Mouse (Mus musculus): ENCODE measurements at regions not wholly inside any gene's neighbourhood (a gene's known extent, or its start where the extent isn't known, plus 50 kb on each side); places are given as distances from the start of the nearest gene placed in this dataset.

DNA sequence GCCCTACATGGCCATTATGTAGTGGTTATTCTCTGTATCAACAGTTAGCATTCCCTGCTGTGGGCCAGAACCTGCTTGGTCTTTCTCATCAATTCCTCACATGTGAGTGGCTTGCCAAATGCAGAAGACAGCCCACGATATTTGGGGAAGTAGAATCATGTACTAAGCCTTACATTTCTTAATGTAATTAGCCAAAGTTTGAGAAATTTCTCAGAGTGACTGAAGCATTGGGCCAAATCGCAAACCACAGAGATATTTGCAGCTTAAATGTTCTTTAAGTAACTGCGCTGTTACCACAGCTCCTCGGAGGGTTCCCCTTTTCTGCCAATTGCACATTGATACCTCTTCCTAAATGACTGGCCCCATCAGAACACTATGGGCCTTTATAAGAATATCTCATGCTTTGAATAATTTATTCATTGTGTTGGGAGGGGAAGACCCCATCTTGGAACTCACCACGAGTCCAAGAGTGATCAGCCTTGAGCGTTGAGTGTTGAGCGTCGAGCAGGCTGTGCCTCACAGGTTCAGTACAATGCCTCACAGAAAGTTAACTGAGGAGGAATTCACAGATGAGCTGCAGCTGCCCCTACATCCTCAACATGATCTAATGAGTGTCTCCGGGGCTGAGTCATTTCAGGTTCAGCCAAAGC is 251.7 kb downstream of the Hlx start:
- Histone ChIP-seq H3K27me3 (ENCODE audit: control insufficient read depth, insufficient read depth, low read length) (no peaks in the 10 kb centered on the region), H3K36me3 (ENCODE audit: control insufficient read depth, insufficient read depth, low read length) (no peaks in the 10 kb centered on the region), H3K9ac (ENCODE audit: low read length) (no peak overlapping the region), H3K27ac (ENCODE audit: low read depth, low read length) (no peak overlapping the region), H3K4me2 (no peak overlapping the region), H3K9me3 (ENCODE audit: control insufficient read depth, low read length) (no peaks in the 10 kb centered on the region), H3K4me1 (ENCODE audit: control insufficient read depth, insufficient read depth, low read length) (no peaks in the 10 kb centered on the region), H3K4me3 (ENCODE audit: low read depth, low read length) (no peak overlapping the region)
- no peak for ATAC-seq (ENCODE audit: low FRiP score)
- WGBS = 89% methylated on average over 9 of the region's 9 CpGs
- DNase-seq (ENCODE audit: low spot score, missing footprints) = peak; percentile 10

- 88% methylated on average over 7 of the region's 7 CpGs for WGBS
- no peak for ATAC-seq (ENCODE audit: low FRiP score)
- H3K4me2 ChIP-seq = no peak overlapping the region
- H3K4me3 ChIP-seq (ENCODE audit: low read depth, low read length) = no peak overlapping the region
- no peaks in the 10 kb centered on the region for H3K9me3 ChIP-seq (ENCODE audit: control insufficient read depth, low read length)
- no peak overlapping the region for H3K9ac ChIP-seq (ENCODE audit: low read length)
- H3K4me1 ChIP-seq (ENCODE audit: control insufficient read depth, insufficient read depth, low read length) = no peaks in the 10 kb centered on the region
- no peaks in the 10 kb centered on the region for H3K27me3 ChIP-seq (ENCODE audit: control insufficient read depth, insufficient read depth, low read length)
- peak; percentile 65 for DNase-seq (ENCODE audit: low spot score, missing footprints)
- no peaks in the 10 kb centered on the region for H3K36me3 ChIP-seq (ENCODE audit: control insufficient read depth, insufficient read depth, low read length)
- no peak overlapping the region for H3K27ac ChIP-seq (ENCODE audit: low read depth, low read length)
These were observed 254.4 kb downstream of the Hlx start for GRCm38 (mm10) chr1:184478006-184478405.

- no peaks in the 10 kb centered on the region for H3K9me3 ChIP-seq (ENCODE audit: control insufficient read depth, low read length)
- peak; percentile 81 for ATAC-seq (ENCODE audit: low FRiP score)
- WGBS = 40% methylated on average over 9 of the region's 9 CpGs
These were observed 269.8 kb downstream of the Hlx start for GRCm38 (mm10) chr1:184462481-184463124.

GRCm38 (mm10) chr1:184461411-184461810 is 271.0 kb downstream of the Hlx start:
- Histone ChIP-seq H3K4me2 (no peak overlapping the region), H3K4me3 (ENCODE audit: low read depth, low read length) (no peak overlapping the region), H3K27me3 (ENCODE audit: control insufficient read depth, insufficient read depth, low read length) (no peaks in the 10 kb centered on the region; the same call in 1 of the 2 replicates), H3K4me1 (ENCODE audit: control insufficient read depth, insufficient read depth, low read length) (peaks cover 8% of the 10 kb centered on the region; the same call in 1 of the 2 replicates), H3K9me3 (ENCODE audit: control insufficient read depth, low read length) (no peaks in the 10 kb centered on the region), H3K36me3 (ENCODE audit: control insufficient read depth, insufficient read depth, low read length) (no peaks in the 10 kb centered on the region), H3K27ac (ENCODE audit: low read depth, low read length) (no peak overlapping the region), H3K9ac (ENCODE audit: low read length) (no peak overlapping the region)
- peak; percentile 73 for DNase-seq (ENCODE audit: low spot score, missing footprints)
- ATAC-seq (ENCODE audit: low FRiP score) = no peak

More at GRCm38 (mm10) chr1:184462481-184463124, 269.8 kb downstream of the Hlx start:
- Histone ChIP-seq H3K27me3 (ENCODE audit: control insufficient read depth, insufficient read depth, low read length) (peaks cover 2% of the 10 kb centered on the region), H3K4me3 (ENCODE audit: low read depth, low read length) (no peak overlapping the region), H3K27ac (ENCODE audit: low read depth, low read length) (no peak overlapping the region), H3K9ac (ENCODE audit: low read length) (no peak overlapping the region), H3K4me2 (no peak overlapping the region), H3K36me3 (ENCODE audit: control insufficient read depth, insufficient read depth, low read length) (no peaks in the 10 kb centered on the region), H3K4me1 (ENCODE audit: control insufficient read depth, insufficient read depth, low read length) (peaks cover 8% of the 10 kb centered on the region; the same call in 1 of the 2 replicates)
- DNase-seq (ENCODE audit: low spot score, missing footprints) = peak; percentile 84

DNA sequence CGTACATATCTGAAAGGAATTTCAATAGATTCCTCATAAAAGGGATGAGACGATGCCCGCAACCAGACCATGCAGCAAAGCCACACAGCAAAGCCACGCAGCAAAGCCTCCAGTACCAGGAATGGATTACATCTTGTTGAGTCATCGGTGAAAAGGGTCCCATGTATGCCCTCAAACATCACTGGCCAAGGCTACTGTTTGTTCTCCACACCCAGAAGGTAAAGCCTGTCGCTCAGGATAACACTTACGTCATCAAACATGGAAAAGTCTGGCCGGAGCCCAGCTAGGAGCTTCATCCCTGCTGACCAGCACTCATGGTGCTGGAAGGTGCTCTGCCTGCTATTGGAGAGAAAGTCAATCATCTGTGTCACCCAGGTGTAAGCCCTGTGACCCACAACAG is 275.7 kb downstream of the Hlx start:
- Histone ChIP-seq H3K36me3 (ENCODE audit: control insufficient read depth, insufficient read depth, low read length) (no peaks in the 10 kb centered on the region), H3K27ac (ENCODE audit: low read depth, low read length) (no peak overlapping the region), H3K9ac (ENCODE audit: low read length) (no peak overlapping the region), H3K27me3 (ENCODE audit: control insufficient read depth, insufficient read depth, low read length) (no peaks in the 10 kb centered on the region; the same call in 1 of the 2 replicates), H3K4me1 (ENCODE audit: control insufficient read depth, insufficient read depth, low read length) (no peaks in the 10 kb centered on the region), H3K4me2 (no peak overlapping the region), H3K9me3 (ENCODE audit: control insufficient read depth, low read length) (no peaks in the 10 kb centered on the region), H3K4me3 (ENCODE audit: low read depth, low read length) (no peak overlapping the region)
- no peak for ATAC-seq (ENCODE audit: low FRiP score)
- DNase-seq (ENCODE audit: low spot score, missing footprints) = no peak
- WGBS = 90% methylated on average over 8 of the region's 8 CpGs

DNA sequence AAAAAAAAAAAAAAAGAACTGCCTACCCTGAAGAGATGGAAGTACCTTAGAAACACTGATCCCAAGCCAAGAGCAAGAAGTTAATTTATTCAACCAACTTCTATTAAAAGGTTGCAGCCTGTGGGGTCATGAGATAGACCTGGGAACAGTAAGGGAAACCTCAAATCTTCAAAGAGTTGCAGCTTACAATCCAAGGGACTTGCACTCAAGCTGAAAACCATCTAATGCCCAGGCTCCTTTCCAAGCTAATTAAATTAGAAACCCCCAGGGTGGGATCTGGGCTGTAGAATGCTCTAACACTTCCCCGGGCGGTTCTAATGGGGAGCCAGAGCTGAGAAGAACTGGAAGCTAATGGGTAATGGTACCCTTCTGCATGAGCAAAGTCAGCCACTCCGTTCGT is 278.0 kb downstream of the Hlx start:
- ATAC-seq (ENCODE audit: low FRiP score) = no peak
- no peak overlapping the region for H3K27ac ChIP-seq (ENCODE audit: low read depth, low read length)
- WGBS = 79% methylated on average over 4 of the region's 4 CpGs

DNA sequence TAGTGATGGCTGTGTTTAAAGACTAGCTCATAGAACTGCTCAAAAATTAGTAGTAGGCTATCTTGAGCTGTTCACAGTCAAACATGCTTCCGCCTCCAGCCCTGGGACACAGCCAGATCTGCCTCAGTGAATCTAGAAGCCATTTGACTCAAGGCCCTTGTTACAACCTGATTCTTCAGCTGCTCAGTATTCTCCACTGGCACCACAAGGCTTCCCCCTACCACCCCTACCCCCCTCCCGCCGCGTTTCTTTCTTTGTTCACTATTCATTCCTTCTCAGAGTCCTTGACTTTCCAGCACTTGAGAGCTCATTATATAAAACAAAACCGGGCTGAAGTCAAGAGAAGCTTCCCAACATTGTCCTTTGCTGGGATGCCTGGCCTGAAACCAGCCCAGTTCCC is 278.7 kb downstream of the Hlx start:
- Histone ChIP-seq H3K36me3 (ENCODE audit: control insufficient read depth, insufficient read depth, low read length) (no peaks in the 10 kb centered on the region), H3K27ac (ENCODE audit: low read depth, low read length) (no peak overlapping the region), H3K4me1 (ENCODE audit: control insufficient read depth, insufficient read depth, low read length) (no peaks in the 10 kb centered on the region), H3K4me3 (ENCODE audit: low read depth, low read length) (no peak overlapping the region), H3K4me2 (no peak overlapping the region), H3K9ac (ENCODE audit: low read length) (no peak overlapping the region), H3K9me3 (ENCODE audit: control insufficient read depth, low read length) (no peaks in the 10 kb centered on the region), H3K27me3 (ENCODE audit: control insufficient read depth, insufficient read depth, low read length) (no peaks in the 10 kb centered on the region)
- ATAC-seq (ENCODE audit: low FRiP score) (peak; percentile 46; the same call in 1 of the 2 replicates), DNase-seq (ENCODE audit: low spot score, missing footprints) (peak; percentile 81)
- WGBS = 51% methylated on average over 5 of the region's 5 CpGs

More for the DNA sequence above, 278.0 kb downstream of the Hlx start:
- Histone ChIP-seq H3K4me1 (ENCODE audit: control insufficient read depth, insufficient read depth, low read length) (no peaks in the 10 kb centered on the region), H3K4me2 (no peak overlapping the region), H3K4me3 (ENCODE audit: low read depth, low read length) (no peak overlapping the region), H3K9me3 (ENCODE audit: control insufficient read depth, low read length) (no peaks in the 10 kb centered on the region), H3K27me3 (ENCODE audit: control insufficient read depth, insufficient read depth, low read length) (no peaks in the 10 kb centered on the region), H3K9ac (ENCODE audit: low read length) (no peak overlapping the region), H3K36me3 (ENCODE audit: control insufficient read depth, insufficient read depth, low read length) (no peaks in the 10 kb centered on the region)
- DNase-seq (ENCODE audit: low spot score, missing footprints) = peak; percentile 69

- H3K27me3 ChIP-seq (ENCODE audit: control insufficient read depth, insufficient read depth, low read length) = no peaks in the 10 kb centered on the region
- H3K36me3 ChIP-seq (ENCODE audit: control insufficient read depth, insufficient read depth, low read length) = no peaks in the 10 kb centered on the region
- no peaks in the 10 kb centered on the region for H3K9me3 ChIP-seq (ENCODE audit: control insufficient read depth, low read length)
- H3K4me1 ChIP-seq (ENCODE audit: control insufficient read depth, insufficient read depth, low read length) = no peaks in the 10 kb centered on the region
- H3K4me3 ChIP-seq (ENCODE audit: low read depth, low read length) = no peak overlapping the region
- 90% methylated on average over 9 of the region's 9 CpGs for WGBS
- ATAC-seq (ENCODE audit: low FRiP score) (no peak), DNase-seq (ENCODE audit: low spot score, missing footprints) (no peak)
- no peak overlapping the region for H3K9ac ChIP-seq (ENCODE audit: low read length)
- H3K27ac ChIP-seq (ENCODE audit: low read depth, low read length) = no peak overlapping the region
- H3K4me2 ChIP-seq = no peak overlapping the region
These were observed 279.4 kb downstream of the Hlx start for GRCm38 (mm10) chr1:184453061-184453460.

- no peaks in the 10 kb centered on the region for H3K4me1 ChIP-seq (ENCODE audit: control insufficient read depth, insufficient read depth, low read length)
- H3K4me3 ChIP-seq (ENCODE audit: low read depth, low read length) = no peak overlapping the region
- H3K27ac ChIP-seq (ENCODE audit: low read depth, low read length) = no peak overlapping the region
- WGBS = 73% methylated on average over 2 of the region's 2 CpGs
- H3K4me2 ChIP-seq = no peak overlapping the region
- no peaks in the 10 kb centered on the region for H3K36me3 ChIP-seq (ENCODE audit: control insufficient read depth, insufficient read depth, low read length)
- no peak for DNase-seq (ENCODE audit: low spot score, missing footprints)
- no peaks in the 10 kb centered on the region for H3K9me3 ChIP-seq (ENCODE audit: control insufficient read depth, low read length)
- no peak overlapping the region for H3K9ac ChIP-seq (ENCODE audit: low read length)
- no peak for ATAC-seq (ENCODE audit: low FRiP score)
- H3K27me3 ChIP-seq (ENCODE audit: control insufficient read depth, insufficient read depth, low read length) = no peaks in the 10 kb centered on the region
These were observed 280.7 kb downstream of the Hlx start for GRCm38 (mm10) chr1:184451686-184452085.

All from midbrain, embryonic 11.5 days (tissue).